Mouse (Mus musculus) embryonic facial prominence, embryonic 11.5 days (tissue): Measurements from ENCODE around the gene Ak1. TPM values are rescaled to one million over a fixed set of nuclear protein-coding genes. Genes with fewer than 3 reads are reported as not detected.

Experiments used
- ATAC-seq: fragments of 200-750 bp; cut with Nextera tagmentation; replicated peaks from 2 replicates; pipeline ENCODE4 v1.8.0; 2017; ENCODE audit warnings: low read depth; ENCODE audit not compliant: insufficient number of reproducible peaks, low FRiP score, low TSS enrichment
- DNase-seq: peaks from one replicate; pipeline ENCODE4 v3.0.0-alpha.2; 2015; ENCODE audit warnings: low spot score
- H3K27ac ChIP-seq: fragments of 300-500 bp; sonication (generic); replicated peaks from 2 replicates; pipeline ENCODE4 v1.5.1; 2014; ENCODE audit warnings: mild to moderate bottlenecking, low read depth, low read length, control low read depth
- H3K27me3 ChIP-seq: fragments of 300-500 bp; sonication (generic); 2 replicates; pipeline ENCODE4 v1.6.1; 2014; ENCODE audit warnings: mild to moderate bottlenecking, low read length, moderate library complexity, mixed read lengths; ENCODE audit not compliant: control insufficient read depth, insufficient read depth
- H3K36me3 ChIP-seq: fragments of 300-500 bp; sonication (generic); replicated peaks from 2 replicates; pipeline ENCODE4 v1.6.1; 2014; ENCODE audit warnings: low read depth, mild to moderate bottlenecking, low read length, moderate library complexity, mixed read lengths; ENCODE audit not compliant: control insufficient read depth, insufficient read depth
- H3K4me1 ChIP-seq: fragments of 300-500 bp; sonication (generic); 2 replicates; pipeline ENCODE4 v1.6.1; 2014; ENCODE audit warnings: low read length, mixed read lengths; ENCODE audit not compliant: control insufficient read depth, insufficient read depth
- H3K4me2 ChIP-seq: fragments of 300-500 bp; sonication (generic); 2 replicates; pipeline ENCODE4 v1.6.1; 2014; ENCODE audit warnings: low read depth, mild to moderate bottlenecking, control low read depth, low read length, moderate library complexity
- H3K4me3 ChIP-seq: fragments of 300-500 bp; sonication (generic); 2 replicates; pipeline ENCODE4 v1.5.1; 2014; ENCODE audit warnings: low read depth, low read length, control low read depth
- H3K9ac ChIP-seq: fragments of 300-500 bp; sonication (generic); replicated peaks from 2 replicates; pipeline ENCODE4 v1.6.1; 2014; ENCODE audit warnings: mild to moderate bottlenecking, control low read depth, low read length
- H3K9me3 ChIP-seq: fragments of 300-500 bp; sonication (generic); replicated peaks from 2 replicates; pipeline ENCODE4 v1.6.1; 2016; ENCODE audit warnings: mild to moderate bottlenecking, low read length, inconsistent platforms, mixed read lengths; ENCODE audit not compliant: control insufficient read depth
- WGBS: fragments of 180-500 bp; shearing (Covaris S2); extraction: QIAGEN DNeasy Blood & Tissue Kit; methylation state at CpG from one replicate; pipeline ENCODE4 v1.1.7; 2014; 5-methylcytosine and 5-hydroxymethylcytosine counted together
- polyA plus RNA-seq: library from polyadenylated mRNA; unstranded; fragments of >200 nt; fragmentation: Nextera tagmentation; extraction: Ambion mirVana; gene quantifications from 2 replicates; pipeline ENCODE4 v1.2.1, GENCODE M21; 2014

The Ak1 gene
- polyA plus RNA-seq, 1 experiment from 2014 or later: 13.7 TPM

GRCm38 (mm10) chr2:32669876-32670275, 48.3 kb downstream of the Ak1 start:
- Histone ChIP-seq H3K36me3 (no peaks in the 10 kb centered on the region), H3K4me2 (no peak overlapping the region), H3K9me3 (no peaks in the 10 kb centered on the region)

GRCm38 (mm10) chr2:32671147-32671546, 49.6 kb downstream of the Ak1 start:
- Histone ChIP-seq H3K4me3 (no peak overlapping the region), H3K9me3 (no peaks in the 10 kb centered on the region), H3K36me3 (no peaks in the 10 kb centered on the region), H3K27ac (no peak overlapping the region), H3K9ac (no peak overlapping the region), H3K27me3 (no peaks in the 10 kb centered on the region), H3K4me1 (no peaks in the 10 kb centered on the region), H3K4me2 (no peak overlapping the region)
- ATAC-seq (no peak), DNase-seq (no peak)
- 92% methylated on average over 9 of the region's 9 CpGs for WGBS

More at GRCm38 (mm10) chr2:32669876-32670275, 48.3 kb downstream of the Ak1 start:
- WGBS: 88% methylated on average over 3 of the region's 3 CpGs
- H3K9ac ChIP-seq: no peak overlapping the region
- no peak overlapping the region for H3K27ac ChIP-seq
- no peaks in the 10 kb centered on the region for H3K4me1 ChIP-seq
- DNase-seq (no peak), ATAC-seq (no peak)
- H3K4me3 ChIP-seq: no peak overlapping the region
- no peaks in the 10 kb centered on the region for H3K27me3 ChIP-seq

GRCm38 (mm10) chr2:32671907-32672595, 50.5 kb downstream of the Ak1 start:
- Histone ChIP-seq H3K9ac (no peak overlapping the region), H3K27me3 (no peaks in the 10 kb centered on the region), H3K9me3 (no peaks in the 10 kb centered on the region), H3K4me2 (no peak overlapping the region), H3K4me3 (no peak overlapping the region), H3K4me1 (no peaks in the 10 kb centered on the region), H3K36me3 (no peaks in the 10 kb centered on the region), H3K27ac (no peak overlapping the region)
- DNase-seq (no peak), ATAC-seq (no peak)
- 70% methylated on average over 9 of the region's 9 CpGs for WGBS

- no peak overlapping the region for H3K9ac ChIP-seq
- no peak overlapping the region for H3K4me3 ChIP-seq
- H3K27ac ChIP-seq: no peak overlapping the region
- WGBS: 83% methylated on average over 16 of the region's 16 CpGs
- no peaks in the 10 kb centered on the region for H3K36me3 ChIP-seq
- DNase-seq: no peak
- ATAC-seq: no peak
- no peaks in the 10 kb centered on the region for H3K4me1 ChIP-seq
- no peaks in the 10 kb centered on the region for H3K27me3 ChIP-seq
- no peak overlapping the region for H3K4me2 ChIP-seq
- H3K9me3 ChIP-seq: no peaks in the 10 kb centered on the region
These were observed 51.8 kb downstream of the Ak1 start for GRCm38 (mm10) chr2:32673176-32673917.

GRCm38 (mm10) chr2:32676821-32677220, 55.3 kb downstream of the Ak1 start:
- WGBS: 84% methylated on average over 3 of the region's 3 CpGs
- H3K27me3 ChIP-seq: no peaks in the 10 kb centered on the region
- no peak overlapping the region for H3K27ac ChIP-seq
- H3K4me2 ChIP-seq: no peak overlapping the region
- H3K9ac ChIP-seq: no peak overlapping the region
- no peak for DNase-seq
- no peak for ATAC-seq
- no peaks in the 10 kb centered on the region for H3K4me1 ChIP-seq
- no peak overlapping the region for H3K4me3 ChIP-seq
- no peaks in the 10 kb centered on the region for H3K9me3 ChIP-seq
- no peaks in the 10 kb centered on the region for H3K36me3 ChIP-seq

GRCm38 (mm10) chr2:32677683-32678082, 56.1 kb downstream of the Ak1 start:
- H3K4me3 ChIP-seq: no peak overlapping the region

GRCm38 (mm10) chr2:32680051-32680451, 58.5 kb downstream of the Ak1 start:
- H3K9me3 ChIP-seq: no peaks in the 10 kb centered on the region
- no peak for DNase-seq
- no peak overlapping the region for H3K27ac ChIP-seq
- no peak overlapping the region; the same call in 1 of the 2 replicates for H3K9ac ChIP-seq
- no peak overlapping the region for H3K4me2 ChIP-seq
- no peak overlapping the region for H3K4me3 ChIP-seq
- 50% methylated on average over 7 of the region's 7 CpGs for WGBS
- no peak for ATAC-seq
- H3K4me1 ChIP-seq: no peaks in the 10 kb centered on the region
- no peaks in the 10 kb centered on the region for H3K27me3 ChIP-seq
- H3K36me3 ChIP-seq: no peaks in the 10 kb centered on the region; the same call in 1 of the 2 replicates

More at GRCm38 (mm10) chr2:32677683-32678082, 56.1 kb downstream of the Ak1 start:
- DNase-seq (no peak), ATAC-seq (no peak)
- no peaks in the 10 kb centered on the region for H3K27me3 ChIP-seq
- no peak overlapping the region for H3K4me2 ChIP-seq
- no peaks in the 10 kb centered on the region for H3K4me1 ChIP-seq
- 97% methylated on average over 7 of the region's 7 CpGs for WGBS
- no peaks in the 10 kb centered on the region for H3K9me3 ChIP-seq
- H3K36me3 ChIP-seq: no peaks in the 10 kb centered on the region
- no peak overlapping the region for H3K27ac ChIP-seq
- H3K9ac ChIP-seq: no peak overlapping the region
